Mouse (Mus musculus): ENCODE data around the gene Vgll4. TPM values are rescaled to one million over a fixed set of nuclear protein-coding genes. Genes with fewer than 3 reads are reported as not detected.
"Not testable (repeated sequence)": the region's sequence is repeated elsewhere in the genome, so short reads cannot be mapped to it uniquely, and the experiment has no call there.

Gene Vgll4
- polyA plus RNA-seq, 2 experiments = 4.6 to 5.5 TPM

- H3K27ac ChIP-seq = no peak overlapping the region
- H3K9ac ChIP-seq (replicated peaks) = no peak overlapping the region
- no peak overlapping the region for H3K4me3 ChIP-seq (ENCODE audit: insufficient read depth in 1 of 2, low read depth in 2 of 2, low read length in 2 of 2)
- no peak overlapping the region for H3K4me2 ChIP-seq (ENCODE audit: low read depth)
- no peaks in the 10 kb centered on the region for H3K27me3 ChIP-seq (ENCODE audit: control insufficient read depth, insufficient read depth, low read length)
- H3K36me3 ChIP-seq (replicated peaks; ENCODE audit: control insufficient read depth, insufficient read depth, low read depth) = no peaks in the 10 kb centered on the region
- peaks cover 0 to 3% of the 10 kb centered on the region in 2 experiments; a peak in 3 of 4 replicates for H3K4me1 ChIP-seq (replicated peaks; ENCODE audit: control insufficient read depth in 2 of 2, insufficient read depth in 2 of 2, low read length in 1 of 2)
- ATAC-seq (ENCODE audit: insufficient read depth) = no peak
- TF ChIP-seq CTCF (IDR thresholded peaks at IDR 0.05; ENCODE audit: low read depth) (peak; percentile 76), EP300 (IDR thresholded peaks at IDR 0.05; ENCODE audit: low read depth) (no peak)
- peak in 1 of 3 experiments; percentile 34 for DNase-seq (ENCODE audit: low read depth in 3 of 3, low spot score in 3 of 3)
- WGBS (ENCODE audit: insufficient replicate concordance) = 23% methylated on average over 6 of the region's 6 CpGs
- no peaks in the 10 kb centered on the region for H3K9me3 ChIP-seq (ENCODE audit: control insufficient read depth, low read length)
Measured at GRCm38 (mm10) chr6:114926369-114927157, 43.2 kb downstream of the Vgll4 start.

GRCm38 (mm10) chr6:114925196-114925595 is 44.6 kb downstream of the Vgll4 start:
- Histone ChIP-seq H3K4me2 (ENCODE audit: low read depth) (no peak overlapping the region), H3K27me3 (ENCODE audit: control insufficient read depth, insufficient read depth, low read length) (no peaks in the 10 kb centered on the region), H3K4me1 (replicated peaks; ENCODE audit: control insufficient read depth in 2 of 2, insufficient read depth in 2 of 2, low read length in 1 of 2) (peaks cover 0 to 3% of the 10 kb centered on the region in 2 experiments; a peak in 3 of 4 replicates), H3K4me3 (ENCODE audit: insufficient read depth in 1 of 2, low read depth in 2 of 2, low read length in 2 of 2) (no peak overlapping the region), H3K9me3 (ENCODE audit: control insufficient read depth, low read length) (no peaks in the 10 kb centered on the region), H3K27ac (no peak overlapping the region), H3K36me3 (replicated peaks; ENCODE audit: control insufficient read depth, insufficient read depth, low read depth) (no peaks in the 10 kb centered on the region), H3K9ac (replicated peaks) (no peak overlapping the region)
- ATAC-seq (ENCODE audit: insufficient read depth) (no peak), DNase-seq (ENCODE audit: low read depth in 3 of 3, low spot score in 3 of 3) (no peak)
- 71% methylated on average over 4 of the region's 4 CpGs for WGBS (ENCODE audit: insufficient replicate concordance)
- TF ChIP-seq EP300 (IDR thresholded peaks at IDR 0.05; ENCODE audit: low read depth) (no peak), CTCF (IDR thresholded peaks at IDR 0.05; ENCODE audit: low read depth) (no peak)

- H3K27me3 ChIP-seq (ENCODE audit: control insufficient read depth, insufficient read depth, low read length); H3K4me3 ChIP-seq (ENCODE audit: insufficient read depth in 1 of 2, low read depth in 2 of 2, low read length in 2 of 2); H3K27ac ChIP-seq; H3K4me2 ChIP-seq (ENCODE audit: low read depth); H3K9ac ChIP-seq (replicated peaks); H3K9me3 ChIP-seq (ENCODE audit: control insufficient read depth, low read length); ATAC-seq (ENCODE audit: insufficient read depth); H3K36me3 ChIP-seq (replicated peaks; ENCODE audit: control insufficient read depth, insufficient read depth, low read depth): not testable (repeated sequence)
- TF ChIP-seq CTCF (IDR thresholded peaks at IDR 0.05; ENCODE audit: low read depth) = peak; percentile 76
- 54% methylated on average over 7 of the region's 7 CpGs for WGBS (ENCODE audit: insufficient replicate concordance)
- peak in 1 of 3 experiments; percentile 47 for DNase-seq (ENCODE audit: low read depth in 3 of 3, low spot score in 3 of 3)
- peaks cover 5 to 17% of the 10 kb centered on the region in 2 experiments; a peak in 3 of 4 replicates for H3K4me1 ChIP-seq (replicated peaks; ENCODE audit: control insufficient read depth in 2 of 2, insufficient read depth in 2 of 2, low read length in 1 of 2)
Measured at GRCm38 (mm10) chr6:114922355-114923096, 47.3 kb downstream of the Vgll4 start.

GRCm38 (mm10) chr6:114921632-114922354 is 48.0 kb downstream of the Vgll4 start:
- DNase-seq (ENCODE audit: low read depth in 3 of 3, low spot score in 3 of 3) = peak; percentile 62 to 64 (median 64)
- Histone ChIP-seq H3K4me1 (replicated peaks; ENCODE audit: control insufficient read depth in 2 of 2, insufficient read depth in 2 of 2, low read length in 1 of 2) (peaks cover 5 to 21% of the 10 kb centered on the region in 2 experiments; a peak in 3 of 4 replicates), H3K4me3 (ENCODE audit: insufficient read depth in 1 of 2, low read depth in 2 of 2, low read length in 2 of 2) (peak overlapping the region; percentile 62 to 81), H3K27ac (peak overlapping the region; percentile 68), H3K27me3 (ENCODE audit: control insufficient read depth, insufficient read depth, low read length) (no peaks in the 10 kb centered on the region), H3K36me3 (replicated peaks; ENCODE audit: control insufficient read depth, insufficient read depth, low read depth) (no peaks in the 10 kb centered on the region), H3K9ac (replicated peaks) (peak overlapping the region; percentile 77), H3K9me3 (ENCODE audit: control insufficient read depth, low read length) (no peaks in the 10 kb centered on the region), H3K4me2 (ENCODE audit: low read depth) (peak overlapping the region; percentile 71)
- WGBS (ENCODE audit: insufficient replicate concordance) = 4% methylated on average over 15 of the region's 15 CpGs
- no peak for TF ChIP-seq CTCF (IDR thresholded peaks at IDR 0.05; ENCODE audit: low read depth)
- TF ChIP-seq EP300 (IDR thresholded peaks at IDR 0.05; ENCODE audit: low read depth) = no peak
- ATAC-seq (ENCODE audit: insufficient read depth) = peak; percentile 79

Measured in liver, embryonic 14.5 days (tissue).